Mouse (Mus musculus): ENCODE data around the gene Reep3.
A peak's percentile ranks its signal among the peaks of the same experiment; 100 is the strongest.
"Not testable (repeated sequence)": the region's sequence is repeated elsewhere in the genome, so short reads cannot be mapped to it uniquely, and the experiment has no call there.

Reep3 gene

GRCm38 (mm10) chr10:67096621-67097436 is at the start of gene Reep3:
Gene Reep3, minus strand, starts transcription at chr10:67096945.
- DNase-seq: peak; percentile 80 to 89

GRCm38 (mm10) chr10:67145623-67146022 is 48.9 kb upstream of the Reep3 start:
- no peak for DNase-seq

GRCm38 (mm10) chr10:67144269-67144668 is 47.5 kb upstream of the Reep3 start:
- DNase-seq: no peak

GRCm38 (mm10) chr10:67143661-67144060 is 46.9 kb upstream of the Reep3 start:
- DNase-seq: no peak

- no peak for DNase-seq
These were observed 40.7 kb upstream of the Reep3 start for GRCm38 (mm10) chr10:67137437-67137836.

- DNase-seq: no peak
These were observed 37.6 kb upstream of the Reep3 start for GRCm38 (mm10) chr10:67134322-67134721.

GRCm38 (mm10) chr10:67131709-67132108 is 35.0 kb upstream of the Reep3 start:
- DNase-seq: no peak

- DNase-seq: peak in 1 of 2 experiments; percentile 3
These were observed 32.8 kb upstream of the Reep3 start for GRCm38 (mm10) chr10:67129531-67129930.

GRCm38 (mm10) chr10:67126859-67127758 is 30.4 kb upstream of the Reep3 start:
- DNase-seq: peak; percentile 64 to 73

- peak; percentile 48 to 63 for DNase-seq
These were observed 29.5 kb upstream of the Reep3 start for GRCm38 (mm10) chr10:67126061-67126858.

- no peak for DNase-seq
These were observed 27.4 kb upstream of the Reep3 start for GRCm38 (mm10) chr10:67124156-67124555.

GRCm38 (mm10) chr10:67123756-67124155 is 27.0 kb upstream of the Reep3 start:
- DNase-seq: no peak

- DNase-seq: no peak
These were observed 23.9 kb upstream of the Reep3 start for GRCm38 (mm10) chr10:67120640-67121039.

GRCm38 (mm10) chr10:67120180-67120579 is 23.4 kb upstream of the Reep3 start:
- peak in 1 of 2 experiments; percentile 58 for DNase-seq

GRCm38 (mm10) chr10:67119291-67119690 is 22.5 kb upstream of the Reep3 start:
- DNase-seq: no peak

GRCm38 (mm10) chr10:67116251-67116650 is 19.5 kb upstream of the Reep3 start:
- no peak for DNase-seq

- DNase-seq: peak in 1 of 2 experiments; percentile 49
These were observed 18.9 kb upstream of the Reep3 start for GRCm38 (mm10) chr10:67115666-67116091.

- DNase-seq: no peak
These were observed 18.4 kb upstream of the Reep3 start for GRCm38 (mm10) chr10:67115115-67115514.

GRCm38 (mm10) chr10:67113833-67114232 is 17.1 kb upstream of the Reep3 start:
- no peak for DNase-seq

GRCm38 (mm10) chr10:67112967-67113366 is 16.2 kb upstream of the Reep3 start:
- not testable (repeated sequence) for DNase-seq

GRCm38 (mm10) chr10:67111799-67112177 is 15.0 kb upstream of the Reep3 start:
- no peak for DNase-seq

- DNase-seq: no peak
These were observed 14.5 kb upstream of the Reep3 start for GRCm38 (mm10) chr10:67111044-67111798.
